Mouse (Mus musculus): ENCODE measurements around the gene Sgsm1.

DNA sequence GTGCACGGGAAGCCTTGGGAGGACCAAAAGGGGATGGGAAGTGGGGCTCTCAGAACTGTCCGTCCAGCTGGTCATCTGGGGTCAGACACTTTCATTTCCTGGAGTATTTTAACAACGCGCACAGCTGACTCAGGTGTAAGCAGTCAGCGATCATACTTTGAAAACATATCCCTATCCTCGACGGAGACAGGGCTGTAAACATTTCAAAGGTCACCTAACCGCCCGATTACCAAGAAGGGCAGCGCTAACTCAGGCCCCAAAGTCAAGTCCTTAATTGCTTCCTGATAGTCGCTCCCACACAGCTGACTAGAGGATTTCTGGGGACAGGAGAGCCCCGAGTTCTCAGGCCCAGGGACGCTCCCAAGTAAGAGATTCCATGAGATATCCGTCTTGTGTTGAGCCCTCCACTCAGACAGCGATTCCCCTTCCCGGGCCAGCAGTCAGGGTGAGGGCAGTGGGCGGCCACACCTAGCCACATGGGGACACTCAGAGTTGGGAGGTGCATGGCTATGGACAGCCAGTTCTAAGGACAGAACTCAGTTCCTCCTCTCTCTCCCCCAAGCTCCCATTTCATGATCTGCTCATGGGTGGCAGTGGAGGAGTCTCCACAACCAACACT lies 91.9 kb downstream of the Sgsm1 start:
- TF ChIP-seq POLR2A (IDR thresholded peaks at IDR 0.05; ENCODE audit: borderline replicate concordance, extremely low read depth, low read depth, low read length) = no peak
- TF ChIP-seq CTCF (IDR thresholded peaks at IDR 0.05; ENCODE audit: insufficient read depth, low read length) = no peak
